Mouse (Mus musculus) lung, embryonic 14.5 days (tissue): Measurements from ENCODE around the gene Bin2. TPM values are rescaled to one million over a fixed set of nuclear protein-coding genes. Genes with fewer than 3 reads are reported as not detected.

Experiments
- ATAC-seq: fragments of 200-750 bp; cut with Nextera tagmentation; 2 replicates; pipeline ENCODE4 v1.8.0; 2017; ENCODE audit warnings: mild to moderate bottlenecking, moderate TSS enrichment, moderate library complexity; ENCODE audit not compliant: insufficient read depth
- DNase-seq: peaks from one replicate; pipeline ENCODE4 v3.0.0-alpha.2; 2015
- H3K27ac ChIP-seq: fragments of 300-500 bp; sonication (generic); 2 replicates; pipeline ENCODE4 v1.5.1; 2014; ENCODE audit warnings: low read depth, mild to moderate bottlenecking, moderate library complexity
- H3K27me3 ChIP-seq: fragments of 300-500 bp; sonication (generic); 2 replicates; pipeline ENCODE4 v1.6.1; 2014; ENCODE audit warnings: low read length, control low read depth; ENCODE audit not compliant: insufficient read depth
- H3K36me3 ChIP-seq: fragments of 300-500 bp; sonication (generic); 2 replicates; pipeline ENCODE4 v1.6.1; 2014; ENCODE audit warnings: control low read depth; ENCODE audit not compliant: insufficient read depth
- H3K4me1 ChIP-seq: fragments of 300-500 bp; sonication (generic); 2 replicates; pipeline ENCODE4 v1.6.1; 2014; ENCODE audit warnings: antibody characterized with exemption, control low read depth; ENCODE audit not compliant: insufficient read depth
- H3K4me2 ChIP-seq: fragments of 300-500 bp; sonication (generic); 2 replicates; pipeline ENCODE4 v1.6.1; 2014; ENCODE audit warnings: mild to moderate bottlenecking
- H3K4me3 ChIP-seq: fragments of 300-500 bp; sonication (generic); 2 replicates; pipeline ENCODE4 v1.5.1; 2014; ENCODE audit warnings: low read depth, low read length
- H3K9ac ChIP-seq: fragments of 300-500 bp; sonication (generic); 2 replicates; pipeline ENCODE4 v1.6.1; 2014
- H3K9me3 ChIP-seq: fragments of 300-500 bp; sonication (generic); 2 replicates; pipeline ENCODE4 v1.6.1; 2016; ENCODE audit warnings: low read depth, low read length, control low read depth
- CTCF ChIP-seq: IDR thresholded peaks from 2 replicates; pipeline ENCODE4 v1.5.1; 2016; ENCODE audit warnings: antibody characterized with exemption, low read depth
- WGBS: fragments of 180-500 bp; shearing (Covaris S2); extraction: QIAGEN DNeasy Blood & Tissue Kit; methylation state at CpG from one replicate; pipeline ENCODE4 v1.1.7; 2014; 5-methylcytosine and 5-hydroxymethylcytosine counted together
- polyA plus RNA-seq: library from polyadenylated mRNA; unstranded; fragments of >200 nt; fragmentation: Nextera tagmentation; extraction: Ambion mirVana; gene quantifications from 2 replicates; pipeline ENCODE4 v1.2.1, GENCODE M21; 2014

Gene Bin2
- polyA plus RNA-seq, 1 experiment from 2014 or later, result 4.8 TPM

DNA sequence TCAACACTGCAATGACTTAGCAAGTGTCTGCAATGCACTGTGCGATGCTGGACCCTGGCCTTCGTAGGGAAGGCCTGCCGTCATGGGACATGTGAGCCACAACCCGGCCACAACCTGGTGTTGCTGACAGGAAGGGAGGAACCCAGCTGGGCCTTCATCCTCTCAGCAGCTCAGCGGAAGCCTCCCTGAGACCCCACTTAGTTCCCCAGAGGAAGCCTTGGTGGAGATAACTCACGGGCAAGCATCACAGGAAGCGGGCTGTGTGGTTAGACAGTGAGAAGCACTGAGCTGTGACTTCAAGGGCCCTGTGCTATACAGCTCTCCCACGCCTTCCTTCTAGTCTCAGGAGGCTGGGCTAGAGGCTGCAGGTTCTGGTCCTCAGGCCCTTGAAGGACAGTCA is 36.9 kb upstream of the Bin2 start:
- ATAC-seq, result no peak
- no peak overlapping the region for H3K4me2 ChIP-seq
- TF ChIP-seq CTCF, result no peak
- 61% methylated on average over 8 of the region's 8 CpGs for WGBS
- peaks cover 15% of the 10 kb centered on the region for H3K27me3 ChIP-seq
- no peak overlapping the region for H3K4me3 ChIP-seq
- DNase-seq, result no peak
- no peaks in the 10 kb centered on the region for H3K4me1 ChIP-seq
- no peaks in the 10 kb centered on the region for H3K36me3 ChIP-seq
- H3K9me3 ChIP-seq, result no peaks in the 10 kb centered on the region
- H3K9ac ChIP-seq, result no peak overlapping the region
- no peak overlapping the region for H3K27ac ChIP-seq

DNA sequence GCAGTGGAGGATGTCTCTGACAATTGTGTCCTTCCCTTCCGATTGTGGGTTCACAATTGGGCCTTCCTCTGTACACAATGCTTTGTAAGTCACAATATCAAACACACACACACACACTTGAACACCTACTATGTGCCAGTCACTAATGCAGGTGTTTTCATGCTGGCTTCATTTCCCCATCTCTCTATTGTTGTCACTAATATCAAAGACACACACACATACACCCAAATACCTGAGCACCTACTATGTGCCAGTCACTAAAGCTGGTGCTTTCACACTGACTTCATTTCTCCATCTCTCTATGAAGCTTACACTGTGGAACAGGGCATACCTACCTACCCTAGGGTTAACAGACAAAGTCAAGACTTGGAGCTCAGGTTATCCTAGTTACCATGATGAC is 36.0 kb upstream of the Bin2 start:
- H3K36me3 ChIP-seq, result no peaks in the 10 kb centered on the region
- no peak for TF ChIP-seq CTCF
- H3K4me3 ChIP-seq, result no peak overlapping the region
- no peak overlapping the region for H3K4me2 ChIP-seq
- H3K9me3 ChIP-seq, result no peaks in the 10 kb centered on the region
- peaks cover 15% of the 10 kb centered on the region for H3K27me3 ChIP-seq
- H3K27ac ChIP-seq, result no peak overlapping the region
- WGBS, result 88% methylated on average over 1 of the region's 1 CpGs
- ATAC-seq (no peak), DNase-seq (no peak)
- no peaks in the 10 kb centered on the region for H3K4me1 ChIP-seq
- no peak overlapping the region for H3K9ac ChIP-seq

DNA sequence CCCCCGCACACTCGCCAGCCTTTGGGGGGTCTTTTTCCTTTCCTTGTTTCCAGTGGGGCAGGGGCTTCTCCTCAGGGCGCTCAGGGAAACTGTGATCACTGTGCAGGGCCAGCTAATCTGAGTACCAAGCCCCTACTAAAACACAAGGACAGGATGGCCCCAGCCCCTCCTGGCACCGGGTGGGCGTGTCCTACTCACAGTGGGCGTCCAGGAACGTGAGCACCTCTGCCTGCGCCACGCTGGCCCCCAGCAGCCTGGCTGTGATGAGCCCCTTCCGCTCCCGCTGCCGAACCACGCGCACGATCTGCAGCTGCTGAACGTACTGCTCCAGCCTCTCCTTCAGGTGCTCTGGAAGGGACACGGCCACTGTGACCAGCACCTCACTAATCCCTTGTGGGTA is 34.6 kb upstream of the Bin2 start:
- Histone ChIP-seq H3K9ac (no peak overlapping the region), H3K4me1 (no peaks in the 10 kb centered on the region), H3K27ac (no peak overlapping the region), H3K27me3 (peaks cover 15% of the 10 kb centered on the region), H3K4me2 (peak overlapping the region; percentile 21; the same call in 1 of the 2 replicates), H3K9me3 (no peaks in the 10 kb centered on the region), H3K4me3 (no peak overlapping the region), H3K36me3 (no peaks in the 10 kb centered on the region)
- no peak for ATAC-seq
- WGBS, result 7% methylated on average over 17 of the region's 17 CpGs
- TF ChIP-seq CTCF, result no peak
- no peak for DNase-seq

DNA sequence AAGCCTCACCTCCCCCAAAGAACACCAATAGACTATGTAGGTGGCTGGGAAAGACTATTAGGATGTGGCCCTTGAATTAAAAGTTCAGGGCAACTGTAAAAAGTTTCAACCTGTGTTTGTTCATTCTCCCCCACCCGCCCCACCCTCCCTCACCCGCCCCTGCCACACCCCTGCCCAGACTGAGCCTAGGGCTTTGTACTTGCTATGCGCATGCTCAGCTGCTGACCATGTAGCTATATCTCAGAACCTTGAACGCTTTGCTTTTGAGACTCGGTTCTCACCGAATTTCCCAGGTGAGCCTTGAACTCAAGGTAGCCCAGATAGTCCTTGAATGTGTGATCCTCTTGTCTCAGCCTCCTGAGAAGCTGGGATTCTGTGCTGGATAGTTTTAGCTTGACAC is 32.5 kb upstream of the Bin2 start:
- H3K36me3 ChIP-seq, result no peaks in the 10 kb centered on the region
- H3K4me3 ChIP-seq, result no peak overlapping the region
- DNase-seq (no peak), ATAC-seq (no peak)
- WGBS, result 68% methylated on average over 6 of the region's 6 CpGs
- no peak overlapping the region for H3K27ac ChIP-seq
- H3K4me2 ChIP-seq, result no peak overlapping the region
- no peak for TF ChIP-seq CTCF
- no peaks in the 10 kb centered on the region for H3K9me3 ChIP-seq
- peaks cover 15% of the 10 kb centered on the region for H3K27me3 ChIP-seq
- H3K4me1 ChIP-seq, result no peaks in the 10 kb centered on the region
- H3K9ac ChIP-seq, result no peak overlapping the region

DNA sequence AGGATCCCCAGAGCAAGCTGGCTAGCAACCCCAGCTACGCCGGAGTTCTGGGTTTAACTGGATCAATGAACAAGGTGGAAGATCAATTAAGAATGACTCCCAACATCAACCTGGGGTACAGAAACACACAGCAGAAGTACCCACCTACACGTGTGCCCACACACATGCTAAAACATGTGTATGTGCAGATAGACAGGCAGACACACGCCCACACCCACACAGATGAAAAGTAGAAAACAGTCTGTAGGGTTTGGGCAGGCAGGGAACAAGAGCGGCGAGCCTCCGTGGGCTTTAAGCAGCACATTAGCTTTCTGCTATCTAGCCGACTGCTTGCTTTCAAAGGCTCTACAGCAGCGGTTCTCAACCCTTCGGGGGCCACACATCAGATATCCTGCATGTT is 31.8 kb upstream of the Bin2 start:
- no peak for DNase-seq
- Histone ChIP-seq H3K4me1 (no peaks in the 10 kb centered on the region), H3K4me3 (no peak overlapping the region), H3K4me2 (no peak overlapping the region), H3K27me3 (peaks cover 15% of the 10 kb centered on the region), H3K9ac (no peak overlapping the region), H3K36me3 (no peaks in the 10 kb centered on the region), H3K9me3 (no peaks in the 10 kb centered on the region), H3K27ac (no peak overlapping the region)
- TF ChIP-seq CTCF, result no peak
- no peak for ATAC-seq
- WGBS, result 57% methylated on average over 10 of the region's 10 CpGs

DNA sequence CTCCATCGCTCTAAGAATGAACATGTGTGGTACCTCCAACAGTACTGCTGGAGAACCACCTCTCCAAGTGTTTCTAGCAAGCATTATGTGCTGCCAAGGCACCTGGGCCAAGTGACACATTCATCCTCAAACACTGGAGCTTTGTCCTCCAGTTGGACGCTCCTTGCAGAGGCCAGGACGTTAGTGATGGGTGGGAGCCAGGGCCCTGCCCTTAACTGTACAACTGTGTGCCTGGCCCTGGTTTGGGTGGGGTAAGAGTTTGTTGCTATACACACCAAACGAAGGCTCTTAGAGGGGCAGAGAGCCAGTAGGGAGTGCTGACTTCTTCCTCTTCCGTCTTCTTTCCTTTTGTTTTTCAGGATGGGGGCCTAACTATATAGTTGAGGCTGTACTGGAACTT is 31.1 kb upstream of the Bin2 start:
- no peak overlapping the region for H3K9ac ChIP-seq
- 71% methylated on average over 5 of the region's 5 CpGs for WGBS
- peaks cover 15% of the 10 kb centered on the region for H3K27me3 ChIP-seq
- no peak overlapping the region for H3K4me3 ChIP-seq
- no peak overlapping the region for H3K27ac ChIP-seq
- no peak for TF ChIP-seq CTCF
- H3K4me2 ChIP-seq, result no peak overlapping the region
- no peaks in the 10 kb centered on the region for H3K36me3 ChIP-seq
- no peaks in the 10 kb centered on the region for H3K4me1 ChIP-seq
- no peaks in the 10 kb centered on the region for H3K9me3 ChIP-seq
- no peak for ATAC-seq
- DNase-seq, result no peak

DNA sequence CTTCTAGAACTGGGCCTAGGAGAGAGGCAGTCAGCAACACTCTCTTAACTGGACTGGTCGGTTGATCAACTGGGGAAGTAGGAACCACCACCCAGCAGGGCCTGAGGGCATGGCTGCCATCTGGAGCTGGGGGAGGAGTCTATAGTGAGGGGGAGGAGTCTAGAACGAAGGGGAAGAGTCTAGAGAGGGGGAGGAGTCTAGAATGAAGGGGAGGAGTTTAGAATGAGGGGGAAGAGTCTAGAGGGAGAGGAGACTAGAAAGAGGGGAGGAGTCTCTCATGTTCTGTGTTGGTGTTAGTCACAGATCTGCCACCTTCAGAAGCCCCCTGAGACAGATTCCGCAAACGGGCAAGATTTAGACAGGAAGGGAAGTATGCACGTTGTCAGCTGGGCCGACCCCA is 30.0 kb upstream of the Bin2 start:
- ATAC-seq (no peak), DNase-seq (no peak)
- H3K4me3 ChIP-seq, result no peak overlapping the region
- WGBS, result 63% methylated on average over 6 of the region's 6 CpGs
- H3K9me3 ChIP-seq, result no peaks in the 10 kb centered on the region
- no peak for TF ChIP-seq CTCF
- no peak overlapping the region for H3K4me2 ChIP-seq
- H3K27ac ChIP-seq, result no peak overlapping the region
- no peak overlapping the region for H3K9ac ChIP-seq
- H3K36me3 ChIP-seq, result no peaks in the 10 kb centered on the region
- no peaks in the 10 kb centered on the region for H3K4me1 ChIP-seq
- peaks cover 14% of the 10 kb centered on the region for H3K27me3 ChIP-seq

DNA sequence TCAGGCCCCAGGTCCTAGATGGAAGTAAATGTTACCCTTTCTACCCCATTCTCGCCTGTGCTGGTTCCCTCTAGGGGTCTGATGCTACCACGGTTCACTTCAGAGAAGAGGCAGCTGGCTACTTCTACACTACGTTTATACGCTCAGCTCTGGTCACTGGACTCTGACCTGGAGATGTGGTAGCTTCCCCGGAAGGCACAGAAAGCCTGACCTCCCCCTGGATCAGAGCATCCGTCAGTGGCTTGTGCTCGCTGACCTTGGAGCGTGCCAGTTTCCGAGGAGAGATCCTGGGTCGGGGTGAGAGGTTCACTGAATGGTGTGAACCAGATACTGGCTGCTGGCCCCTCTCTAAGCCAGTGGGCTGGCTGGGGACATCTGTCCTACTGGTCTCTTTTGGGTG is 28.7 kb upstream of the Bin2 start:
- Histone ChIP-seq H3K9ac (no peak overlapping the region), H3K36me3 (no peaks in the 10 kb centered on the region), H3K9me3 (no peaks in the 10 kb centered on the region), H3K4me2 (no peak overlapping the region), H3K4me3 (no peak overlapping the region), H3K4me1 (no peaks in the 10 kb centered on the region), H3K27me3 (peaks cover 3% of the 10 kb centered on the region; the same call in 1 of the 2 replicates), H3K27ac (no peak overlapping the region)
- no peak for TF ChIP-seq CTCF
- WGBS, result 59% methylated on average over 10 of the region's 10 CpGs
- no peak for DNase-seq
- ATAC-seq, result no peak
